27 mouse cellular contexts compared by ENCODE assay signal in the genomic region with DNA sequence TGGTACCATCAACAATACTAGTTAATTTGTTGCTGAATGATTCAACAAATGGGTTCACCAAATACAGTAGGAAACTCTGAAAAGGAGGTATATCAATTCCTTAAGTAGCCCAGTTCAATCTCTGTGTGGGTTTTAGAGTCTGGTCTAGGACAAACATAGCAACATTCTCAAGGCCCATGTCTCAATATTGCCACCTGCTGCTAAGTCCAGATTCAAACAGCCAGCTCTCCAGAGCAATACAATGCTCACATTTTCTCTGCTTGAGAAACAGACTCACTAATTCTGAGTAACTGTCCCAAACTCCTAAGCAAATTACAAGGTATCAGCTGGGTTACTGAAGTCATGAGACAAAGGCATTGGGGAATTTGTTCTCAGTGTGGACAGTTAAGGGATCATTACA.
DNase-seq lines count a peak whose midpoint lies in the region; ATAC-seq and TF ChIP-seq lines count a peak whose summit lies in the region.
"Had no signal": no experiment of that assay in that cellular context is flagged by ENCODE, and none has a peak within 500 bp of the region (broad histone marks: within the 10 kb centered on the region; RNA-seq: fewer than 3 reads in every experiment).

No protein-coding gene starts in this region.

- POLR2A ChIA-PET in Patski (lab: Charles Lee), result no interaction called here

- no peak for DNase-seq in heart, postnatal 0 days (ENCODE audit: low spot score)
- no peak for DNase-seq in heart, postnatal 36 days
- no peak for DNase-seq in left cerebral cortex, adult 2 months (ENCODE audit: extremely low spot score in 1 of 2, low spot score in 2 of 2)
- no peak for DNase-seq in left cerebral cortex, postnatal 10 days (ENCODE audit: extremely low spot score in 1 of 2, low spot score in 2 of 2)
- no peak for DNase-seq in Patski (ENCODE audit: low read depth, low spot score)
- peak; percentile 20 for DNase-seq in brain, adult 2 months (ENCODE audit: low read depth, low spot score)
- no peak for DNase-seq in testis, postnatal 10 days (ENCODE audit: low spot score)
- DNase-seq in spleen, postnatal 14 days (ENCODE audit: low spot score in 2 of 2), result no peak
- DNase-seq: adrenal gland, adult 8-10 months; B cell, adult 2 months; cerebellum, adult 8-10 months; cerebellum, postnatal 36 days; gastrocnemius, postnatal 25 days; kidney, adult 2 months; kidney, postnatal 14 days; left cerebral cortex, postnatal 4 days; lung, postnatal 4 days had no signal

- no peak overlapping the region for H3K4me3 ChIP-seq in heart, postnatal 0 days (ENCODE audit: low read depth, low read length)
- H3K4me3 ChIP-seq in left cerebral cortex, adult 2 months, result no peak overlapping the region
- H3K4me3 ChIP-seq: forebrain, embryonic 13.5 days; heart, embryonic 15.5 days; hindbrain, embryonic 10.5 days; limb, embryonic 15.5 days; lung, embryonic 15.5 days; midbrain, embryonic 15.5 days; myocyte; neural tube, embryonic 13.5 days had no signal

- H3K9me3 ChIP-seq in heart, postnatal 0 days (replicated peaks; ENCODE audit: control insufficient read depth, low read length), result no peaks in the 10 kb centered on the region
- H3K9me3 ChIP-seq: forebrain, embryonic 13.5 days; heart, embryonic 15.5 days; hindbrain, embryonic 10.5 days; limb, embryonic 15.5 days; lung, embryonic 15.5 days; midbrain, embryonic 15.5 days; neural tube, embryonic 13.5 days had no signal

- H3K4me2 ChIP-seq in heart, postnatal 0 days (ENCODE audit: low read depth, low read length), result no peak overlapping the region
- H3K4me2 ChIP-seq: forebrain, embryonic 13.5 days; heart, embryonic 15.5 days; limb, embryonic 15.5 days; lung, embryonic 15.5 days; midbrain, embryonic 15.5 days; neural tube, embryonic 13.5 days had no signal

- in situ Hi-C loops in Patski (cut with MboI; ENCODE audit: low pct_unique_long_range_greater_than_20kb), result no loop called here

- H3K9ac ChIP-seq in heart, postnatal 0 days (replicated peaks; ENCODE audit: low read depth, low read length), result no peak overlapping the region
- H3K9ac ChIP-seq: forebrain, embryonic 13.5 days; heart, embryonic 15.5 days; limb, embryonic 15.5 days; lung, embryonic 15.5 days; midbrain, embryonic 15.5 days; neural tube, embryonic 13.5 days had no signal

- no peak for ATAC-seq in heart, postnatal 0 days (ENCODE audit: insufficient read depth, low read depth)
- ATAC-seq in Patski, result no peak
- ATAC-seq: forebrain, embryonic 13.5 days; midbrain, embryonic 15.5 days had no signal

- CTCF ChIA-PET in Patski (lab: Charles Lee), result interaction anchor here (0.6 to 1.8 kb wide), 4 partner anchors 16 to 257 kb away, joined by 3 to 4 read pairs (median 3); no protein-coding TSS in a partner anchor

- TF ChIP-seq EP300 in heart, postnatal 0 days (IDR thresholded peaks at IDR 0.05; ENCODE audit: low read depth), result no peak

- TF ChIP-seq CTCF in heart, postnatal 0 days (IDR thresholded peaks at IDR 0.05; ENCODE audit: low read depth), result peak; percentile 32
- peak; percentile 40 for TF ChIP-seq CTCF in left cerebral cortex, adult 2 months (IDR thresholded peaks at IDR 0.05)
- peak; percentile 33 for TF ChIP-seq CTCF in Patski (IDR thresholded peaks at IDR 0.05)

- no peak overlapping the region for H3K27ac ChIP-seq in heart, postnatal 0 days (ENCODE audit: low read depth)
- no peak overlapping the region for H3K27ac ChIP-seq in left cerebral cortex, adult 2 months
- H3K27ac ChIP-seq: forebrain, embryonic 13.5 days; heart, embryonic 15.5 days; hindbrain, embryonic 10.5 days; limb, embryonic 15.5 days; lung, embryonic 15.5 days; midbrain, embryonic 15.5 days; neural tube, embryonic 13.5 days had no signal

- H3K27me3 ChIP-seq in heart, postnatal 0 days (ENCODE audit: control insufficient read depth, insufficient read depth, low read length), result no peaks in the 10 kb centered on the region
- no peaks in the 10 kb centered on the region for H3K27me3 ChIP-seq in Patski
- H3K27me3 ChIP-seq: CH12.LX; forebrain, embryonic 13.5 days; heart, embryonic 15.5 days; limb, embryonic 15.5 days; lung, embryonic 15.5 days; midbrain, embryonic 15.5 days; neural tube, embryonic 13.5 days had no signal

- intact Hi-C loops in heart, postnatal 36 days (cut with DNase I), result no loop called here
- intact Hi-C loops in left cerebral cortex, adult 2 months (cut with DNase I), result no loop called here
- intact Hi-C loops in left cerebral cortex, postnatal 10 days (cut with DNase I), result no loop called here

- H3K36me3 ChIP-seq in heart, postnatal 0 days (replicated peaks; ENCODE audit: control insufficient read depth, insufficient read depth, low read length), result peaks cover 32% of the 10 kb centered on the region
- H3K36me3 ChIP-seq: G1E; hindbrain, embryonic 10.5 days; limb, embryonic 15.5 days; lung, embryonic 15.5 days; midbrain, embryonic 15.5 days; neural tube, embryonic 13.5 days had no signal

- H3K4me1 ChIP-seq in heart, postnatal 0 days (ENCODE audit: control insufficient read depth, insufficient read depth), result peaks cover 9% of the 10 kb centered on the region; the same call in 1 of the 2 replicates
- H3K4me1 ChIP-seq: forebrain, embryonic 13.5 days; limb, embryonic 15.5 days; lung, embryonic 15.5 days; midbrain, embryonic 15.5 days; neural tube, embryonic 13.5 days had no signal
